Mouse (Mus musculus) G1E (cell line): ENCODE measurements around the gene Rbm4b.

Experiments
- CTCF ChIP-seq: IDR thresholded peaks from 2 replicates; pipeline ENCODE4 v1.5.1; 2012; ENCODE audit warnings: low read depth, low read length, inconsistent platforms, mixed read lengths
- GATA1 ChIP-seq: IDR thresholded peaks from 2 replicates; pipeline ENCODE4 v1.6.1; 2012; ENCODE audit warnings: borderline replicate concordance, low read length, inconsistent platforms, mixed read lengths

DNA sequence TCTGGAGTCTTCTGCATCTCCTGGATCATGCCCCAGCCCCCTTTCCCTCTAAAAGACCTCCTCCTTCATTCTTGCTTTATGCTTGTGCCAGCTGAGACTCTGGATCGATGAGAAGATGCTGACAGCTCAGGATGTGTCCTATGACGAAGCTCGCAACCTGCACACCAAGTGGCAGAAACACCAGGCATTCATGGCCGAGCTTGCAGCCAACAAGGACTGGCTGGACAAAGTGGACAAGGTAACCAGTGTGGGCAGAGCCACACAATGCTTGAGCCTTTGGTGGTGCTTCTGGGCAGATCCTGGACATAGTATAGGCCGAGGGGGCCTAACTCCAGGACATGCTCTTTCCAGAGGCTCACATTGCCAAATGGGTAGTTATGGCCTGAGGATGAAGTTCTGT is 16.5 kb upstream of the Rbm4b start:
- no peak for TF ChIP-seq CTCF
- no peak for TF ChIP-seq GATA1
